In genomic region chr1:143202182-143202581, GRCm38 (mm10) we compare ENCODE assay signal across 19 mouse cellular contexts.
DNase-seq lines count a peak whose midpoint lies in the region; ATAC-seq lines count a peak whose summit lies in the region.
"Had no signal": no experiment of that assay in that cellular context is flagged by ENCODE, and none has a peak within 500 bp of the region (broad histone marks: within the 10 kb centered on the region; RNA-seq: fewer than 3 reads in every experiment).

No protein-coding gene starts in this region.

- H3K27me3 ChIP-seq in heart, embryonic 11.5 days (ENCODE audit: control insufficient read depth, insufficient read depth, low read length) = no peaks in the 10 kb centered on the region
- H3K27me3 ChIP-seq: forebrain, embryonic 15.5 days; limb, embryonic 15.5 days had no signal

- no peak overlapping the region for H3K27ac ChIP-seq in heart, embryonic 11.5 days (ENCODE audit: low read depth, low read length)
- H3K27ac ChIP-seq: forebrain, embryonic 15.5 days; limb, embryonic 15.5 days had no signal

- H3K4me3 ChIP-seq in heart, embryonic 11.5 days (ENCODE audit: low read depth, low read length) = no peak overlapping the region
- H3K4me3 ChIP-seq: erythroblast, embryonic 14.5 days; forebrain, embryonic 15.5 days; limb, embryonic 15.5 days had no signal

- no peaks in the 10 kb centered on the region for H3K36me3 ChIP-seq in heart, embryonic 11.5 days (ENCODE audit: control insufficient read depth, insufficient read depth, low read length)
- H3K36me3 ChIP-seq: forebrain, embryonic 15.5 days; limb, embryonic 15.5 days had no signal

- ATAC-seq in heart, embryonic 11.5 days (replicated peaks; ENCODE audit: insufficient number of reproducible peaks, low FRiP score, low TSS enrichment) = peak; percentile 35; the same call in 1 of the 2 replicates
- ATAC-seq in activated CD4-positive, CD25-positive, alpha-beta regulatory T cell, adult 4 months = peak; percentile 54
- ATAC-seq: forebrain, embryonic 15.5 days had no signal

- DNase-seq in heart, adult 8-10 months (ENCODE audit: low spot score) = no peak
- peak; percentile 2 for DNase-seq in ovary, adult 18-20 months (ENCODE audit: low spot score)
- DNase-seq in ovary, postnatal 10 days (ENCODE audit: low spot score) = no peak
- DNase-seq in thymus, postnatal 14 days = peak; percentile 17
- DNase-seq in kidney, postnatal 25 days = no peak
- no peak for DNase-seq in right cerebral cortex, adult 18-20 months
- DNase-seq: cerebellum, adult 11 months; cerebellum, postnatal 36 days; gastrocnemius, postnatal 36 days; heart, postnatal 14 days; kidney, adult 2 months; lung, adult 18-20 months; lung, postnatal 36 days had no signal

- H3K9ac ChIP-seq in heart, embryonic 11.5 days (ENCODE audit: low read depth, low read length) = no peak overlapping the region
- H3K9ac ChIP-seq: forebrain, embryonic 15.5 days; limb, embryonic 15.5 days had no signal

- WGBS in heart, embryonic 11.5 days (ENCODE audit: insufficient replicate concordance) = 59% methylated on average over 3 of the region's 3 CpGs

- no peaks in the 10 kb centered on the region for H3K9me3 ChIP-seq in heart, embryonic 11.5 days (replicated peaks; ENCODE audit: control insufficient read depth, low read length)
- H3K9me3 ChIP-seq: forebrain, embryonic 15.5 days; limb, embryonic 15.5 days had no signal

- H3K4me1 ChIP-seq in heart, embryonic 11.5 days (ENCODE audit: control insufficient read depth, insufficient read depth, low read length) = no peaks in the 10 kb centered on the region
- H3K4me1 ChIP-seq: forebrain, embryonic 15.5 days; limb, embryonic 15.5 days had no signal

- no peak overlapping the region for H3K4me2 ChIP-seq in heart, embryonic 11.5 days
- H3K4me2 ChIP-seq: forebrain, embryonic 15.5 days; limb, embryonic 15.5 days; midbrain, embryonic 11.5 days had no signal

Comparison
In these comparisons a context has a peak if more than half of its experiments do, and no peak if none do; other contexts are left out.
1. DNase-seq: peak in ovary, adult 18-20 months (single experiment) and thymus, postnatal 14 days (single experiment); none in heart, adult 8-10 months (single experiment), ovary, postnatal 10 days (single experiment), kidney, postnatal 25 days (0 of 2) and right cerebral cortex, adult 18-20 months (single experiment).